Mouse (Mus musculus): Measurements from ENCODE around the gene B3gnt2. TPM values are rescaled to one million over a fixed set of nuclear protein-coding genes. Genes with fewer than 3 reads are reported as not detected.

B3gnt2 gene
- polyA plus RNA-seq (2012; rRNA removed): 2.8 and 3.0 TPM in 2 replicates

GRCm38 (mm10) chr11:22860335-22861227 is at the start of gene B3gnt2:
B3gnt2 (minus strand) TSS chr11:22860961.

Other genes with a start within 250 kb of the B3gnt2 start
- 14.1 and 14.2 TPM in 2 replicates for gene Zrsr1, start 111.0 kb upstream of the B3gnt2 start, polyA plus RNA-seq (2012; rRNA removed)
- 2.9 and 3.7 TPM in 2 replicates for gene Gm28048, start 121.1 kb upstream of the B3gnt2 start, polyA plus RNA-seq (2012; rRNA removed)
- 41.0 and 41.2 TPM in 2 replicates for gene Commd1, start 121.4 kb upstream of the B3gnt2 start, polyA plus RNA-seq (2012; rRNA removed)
- gene Cct4, start 129.6 kb upstream of the B3gnt2 start, polyA plus RNA-seq (2012; rRNA removed): 68.2 and 83.2 TPM in 2 replicates
- gene Fam161a, start 146.6 kb upstream of the B3gnt2 start, polyA plus RNA-seq (2012; rRNA removed): 0.97 and 1.2 TPM in 2 replicates